Mouse (Mus musculus): ENCODE results near the gene Rph3al. TPM values are rescaled to one million over a fixed set of nuclear protein-coding genes. Genes with fewer than 3 reads are reported as not detected.

Gene Rph3al
- total RNA-seq, 1 experiment: 0.71 TPM

DNA sequence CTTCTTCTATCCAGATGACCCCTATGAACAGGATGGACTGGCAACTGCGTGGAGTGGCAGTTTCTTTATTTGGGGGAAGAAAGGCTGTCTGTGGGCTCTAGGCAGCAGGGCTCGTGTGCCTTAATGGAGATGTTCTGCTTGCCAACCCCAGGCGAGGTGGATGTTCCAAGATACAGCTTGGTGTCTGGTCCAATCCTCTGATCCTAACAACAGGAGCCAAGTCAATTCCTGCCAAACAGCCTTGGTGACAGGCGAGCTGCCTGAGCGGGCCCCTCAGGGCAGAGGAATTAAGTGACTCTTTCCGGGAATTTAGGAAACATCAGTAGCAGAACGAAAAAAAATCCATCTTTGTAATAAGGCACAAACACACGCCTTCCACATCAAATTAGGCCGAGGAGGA is 38.6 kb downstream of the Rph3al start:
- no peaks in the 10 kb centered on the region for H3K9me3 ChIP-seq (ENCODE audit: control insufficient read depth, insufficient read depth, low read depth, low read length)
- H3K4me3 ChIP-seq (ENCODE audit: insufficient read depth in 1 of 2, low read depth in 1 of 2, low read length in 2 of 2, poor library complexity in 1 of 2, severe bottlenecking in 1 of 2): no peak overlapping the region
- H3K9ac ChIP-seq (ENCODE audit: insufficient read depth, low read depth, low read length, poor library complexity, severe bottlenecking): no peak overlapping the region
- H3K27ac ChIP-seq (ENCODE audit: insufficient read depth, low read depth, low read length, poor library complexity, severe bottlenecking): no peak overlapping the region
- no peaks in the 10 kb centered on the region for H3K36me3 ChIP-seq (ENCODE audit: control insufficient read depth, insufficient read depth, low read length, poor library complexity, severe bottlenecking)
- no peak for DNase-seq (ENCODE audit: low read depth, low spot score)
- H3K4me1 ChIP-seq (ENCODE audit: control insufficient read depth in 2 of 2, insufficient read depth in 2 of 2, low read length in 2 of 2, poor library complexity in 1 of 2): no peaks in the 10 kb centered on the region
- in situ Hi-C loops (cut with MboI; ENCODE audit: low sequenced_read_pairs in 2 of 2, unreplicated experiment in 2 of 2): loop anchor here in 1 of 2 experiments (5.0 kb wide), 1 partner anchor 117 kb away; no protein-coding TSS in a partner anchor
- TF ChIP-seq MAFK (IDR thresholded peaks at IDR 0.05; ENCODE audit: insufficient read depth, low read depth, low read length) (no peak), HCFC1 (IDR thresholded peaks at IDR 0.05; ENCODE audit: borderline replicate concordance, insufficient read depth, low read length) (no peak), CHD2 (IDR thresholded peaks at IDR 0.05; ENCODE audit: low read depth, low read length) (no peak), ZC3H11A (IDR thresholded peaks at IDR 0.05; ENCODE audit: borderline replicate concordance, low read depth, low read length) (no peak), ZNF384 (IDR thresholded peaks at IDR 0.05; ENCODE audit: low read depth, low read length) (no peak)

DNA sequence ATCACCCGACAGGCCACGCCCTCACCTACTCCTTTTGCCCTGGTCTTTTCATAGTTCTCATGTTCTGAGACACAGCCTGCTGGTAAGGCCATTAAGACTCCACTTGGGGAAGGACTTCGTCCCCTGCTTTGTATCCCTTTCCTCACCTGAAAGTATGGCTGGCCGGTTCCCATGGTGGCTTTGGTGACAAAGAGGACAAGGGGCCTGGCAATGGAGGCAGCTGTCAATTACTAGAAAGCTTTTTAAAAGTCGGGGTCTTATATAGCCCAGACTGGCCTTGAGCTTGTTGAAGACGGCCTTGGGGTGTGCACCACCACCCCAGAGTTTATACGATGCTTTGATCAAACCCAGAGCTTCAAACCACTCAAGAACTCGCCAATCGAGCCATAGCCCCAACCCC is 39.7 kb downstream of the Rph3al start:
- no peak for TF ChIP-seq ZNF384 (IDR thresholded peaks at IDR 0.05; ENCODE audit: low read depth, low read length)
- no peak for TF ChIP-seq ZC3H11A (IDR thresholded peaks at IDR 0.05; ENCODE audit: borderline replicate concordance, low read depth, low read length)
- TF ChIP-seq HCFC1 (IDR thresholded peaks at IDR 0.05; ENCODE audit: borderline replicate concordance, insufficient read depth, low read length): no peak
- TF ChIP-seq MAFK (IDR thresholded peaks at IDR 0.05; ENCODE audit: insufficient read depth, low read depth, low read length): no peak
- TF ChIP-seq CHD2 (IDR thresholded peaks at IDR 0.05; ENCODE audit: low read depth, low read length): no peak
- no peak overlapping the region for H3K4me3 ChIP-seq (ENCODE audit: insufficient read depth in 1 of 2, low read depth in 1 of 2, low read length in 2 of 2, poor library complexity in 1 of 2, severe bottlenecking in 1 of 2)
- H3K4me1 ChIP-seq (ENCODE audit: control insufficient read depth in 2 of 2, insufficient read depth in 2 of 2, low read length in 2 of 2, poor library complexity in 1 of 2): no peaks in the 10 kb centered on the region
- in situ Hi-C loops (cut with MboI; ENCODE audit: low sequenced_read_pairs in 2 of 2, unreplicated experiment in 2 of 2): no loop called here
- H3K9me3 ChIP-seq (ENCODE audit: control insufficient read depth, insufficient read depth, low read depth, low read length): no peaks in the 10 kb centered on the region
- no peaks in the 10 kb centered on the region for H3K36me3 ChIP-seq (ENCODE audit: control insufficient read depth, insufficient read depth, low read length, poor library complexity, severe bottlenecking)
- no peak overlapping the region for H3K9ac ChIP-seq (ENCODE audit: insufficient read depth, low read depth, low read length, poor library complexity, severe bottlenecking)
- H3K27ac ChIP-seq (ENCODE audit: insufficient read depth, low read depth, low read length, poor library complexity, severe bottlenecking): no peak overlapping the region
- DNase-seq (ENCODE audit: low read depth, low spot score): no peak

DNA sequence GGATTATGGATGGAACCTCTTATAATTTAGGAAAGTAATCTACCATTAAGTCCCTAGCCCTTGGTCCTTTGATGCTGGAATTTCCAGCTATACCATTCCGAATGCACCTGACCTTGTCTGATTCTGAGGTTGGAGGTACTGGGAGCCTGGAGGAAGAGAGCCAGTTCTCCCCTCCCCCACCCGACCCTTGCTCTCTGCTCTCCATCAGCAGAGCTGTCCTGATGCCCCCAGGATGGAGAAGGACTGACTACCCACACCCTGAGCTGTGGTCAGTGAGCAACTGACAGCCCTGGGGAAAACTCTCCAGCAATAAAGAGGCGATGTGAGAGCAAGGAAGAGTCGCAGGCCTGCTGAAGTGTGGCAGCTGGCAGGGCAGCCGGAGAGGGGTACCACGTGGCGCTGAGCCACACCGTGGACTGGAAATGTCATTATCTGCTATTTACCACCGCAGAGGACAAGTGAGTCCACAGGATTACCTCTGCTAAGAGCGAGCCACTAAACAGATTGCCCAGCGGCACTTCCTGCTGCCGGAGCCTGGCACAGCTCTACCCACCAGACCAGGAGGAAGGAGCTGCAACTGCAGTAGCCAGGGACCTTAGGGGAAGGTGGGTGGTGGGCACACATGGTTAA is 43.3 kb downstream of the Rph3al start:
- Histone ChIP-seq H3K4me3 (ENCODE audit: insufficient read depth in 1 of 2, low read depth in 1 of 2, low read length in 2 of 2, poor library complexity in 1 of 2, severe bottlenecking in 1 of 2) (no peak overlapping the region), H3K9me3 (ENCODE audit: control insufficient read depth, insufficient read depth, low read depth, low read length) (no peaks in the 10 kb centered on the region), H3K9ac (ENCODE audit: insufficient read depth, low read depth, low read length, poor library complexity, severe bottlenecking) (no peak overlapping the region; the same call in 1 of the 2 replicates), H3K4me1 (ENCODE audit: control insufficient read depth in 2 of 2, insufficient read depth in 2 of 2, low read length in 2 of 2, poor library complexity in 1 of 2) (no peaks in the 10 kb centered on the region), H3K36me3 (ENCODE audit: control insufficient read depth, insufficient read depth, low read length, poor library complexity, severe bottlenecking) (no peaks in the 10 kb centered on the region), H3K27ac (ENCODE audit: insufficient read depth, low read depth, low read length, poor library complexity, severe bottlenecking) (no peak overlapping the region)
- DNase-seq (ENCODE audit: low read depth, low spot score): no peak
- TF ChIP-seq ZNF384 (IDR thresholded peaks at IDR 0.05; ENCODE audit: low read depth, low read length) (no peak), ZC3H11A (IDR thresholded peaks at IDR 0.05; ENCODE audit: borderline replicate concordance, low read depth, low read length) (no peak)
- in situ Hi-C loops (cut with MboI; ENCODE audit: low sequenced_read_pairs in 2 of 2, unreplicated experiment in 2 of 2): no loop called here

DNA sequence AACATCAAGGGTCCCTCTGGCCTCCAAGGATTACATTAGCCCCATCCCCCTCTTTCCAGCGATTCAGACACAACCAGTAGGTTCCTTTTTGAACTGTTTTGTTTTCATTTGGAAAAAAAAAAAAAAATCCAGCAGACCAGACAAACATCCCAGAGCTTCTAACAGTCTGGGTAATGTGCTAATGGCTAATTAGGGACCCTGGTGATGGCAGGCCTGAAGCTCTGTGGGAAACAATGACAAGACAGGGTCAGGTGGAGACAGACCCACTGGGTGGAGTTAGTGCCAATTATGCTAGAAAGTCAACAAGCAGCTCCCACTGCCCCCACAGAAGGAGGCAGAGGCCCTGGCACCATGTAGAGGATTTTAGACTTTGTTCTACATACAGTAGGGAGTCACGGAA is 44.3 kb downstream of the Rph3al start:
- TF ChIP-seq ZC3H11A (IDR thresholded peaks at IDR 0.05; ENCODE audit: borderline replicate concordance, low read depth, low read length) (no peak), MAFK (IDR thresholded peaks at IDR 0.05; ENCODE audit: insufficient read depth, low read depth, low read length) (no peak), ZNF384 (IDR thresholded peaks at IDR 0.05; ENCODE audit: low read depth, low read length) (no peak), CHD2 (IDR thresholded peaks at IDR 0.05; ENCODE audit: low read depth, low read length) (no peak), HCFC1 (IDR thresholded peaks at IDR 0.05; ENCODE audit: borderline replicate concordance, insufficient read depth, low read length) (no peak)
- H3K36me3 ChIP-seq (ENCODE audit: control insufficient read depth, insufficient read depth, low read length, poor library complexity, severe bottlenecking): no peaks in the 10 kb centered on the region
- H3K9me3 ChIP-seq (ENCODE audit: control insufficient read depth, insufficient read depth, low read depth, low read length): no peaks in the 10 kb centered on the region
- no peak overlapping the region for H3K9ac ChIP-seq (ENCODE audit: insufficient read depth, low read depth, low read length, poor library complexity, severe bottlenecking)
- no peak overlapping the region for H3K27ac ChIP-seq (ENCODE audit: insufficient read depth, low read depth, low read length, poor library complexity, severe bottlenecking)
- in situ Hi-C loops (cut with MboI; ENCODE audit: low sequenced_read_pairs in 2 of 2, unreplicated experiment in 2 of 2): no loop called here
- no peak for DNase-seq (ENCODE audit: low read depth, low spot score)
- no peaks in the 10 kb centered on the region for H3K4me1 ChIP-seq (ENCODE audit: control insufficient read depth in 2 of 2, insufficient read depth in 2 of 2, low read length in 2 of 2, poor library complexity in 1 of 2)
- H3K4me3 ChIP-seq (ENCODE audit: insufficient read depth in 1 of 2, low read depth in 1 of 2, low read length in 2 of 2, poor library complexity in 1 of 2, severe bottlenecking in 1 of 2): no peak overlapping the region

DNA sequence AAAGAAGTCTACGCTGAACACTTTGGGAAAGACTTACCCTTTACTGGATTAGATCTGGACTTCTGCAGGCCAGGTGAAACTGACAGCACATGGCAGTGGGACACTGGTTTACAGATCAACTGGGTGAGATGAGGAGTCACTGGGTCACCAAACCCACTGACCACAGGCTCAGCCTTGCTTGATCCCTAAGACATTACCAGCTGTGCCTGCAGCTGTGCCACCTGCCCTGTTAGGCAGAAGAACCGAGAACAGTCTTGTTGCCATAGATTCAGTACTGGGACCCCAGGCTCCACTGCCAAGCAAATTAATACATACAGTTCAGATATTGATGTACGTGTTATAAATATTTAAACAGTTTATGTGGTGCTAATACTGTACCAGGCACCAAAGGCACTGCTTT is 50.9 kb downstream of the Rph3al start:
- no peaks in the 10 kb centered on the region for H3K36me3 ChIP-seq (ENCODE audit: control insufficient read depth, insufficient read depth, low read length, poor library complexity, severe bottlenecking)
- no peak for TF ChIP-seq ZNF384 (IDR thresholded peaks at IDR 0.05; ENCODE audit: low read depth, low read length)
- no peak for TF ChIP-seq MAFK (IDR thresholded peaks at IDR 0.05; ENCODE audit: insufficient read depth, low read depth, low read length)
- TF ChIP-seq ZC3H11A (IDR thresholded peaks at IDR 0.05; ENCODE audit: borderline replicate concordance, low read depth, low read length): no peak
- no peak for TF ChIP-seq CHD2 (IDR thresholded peaks at IDR 0.05; ENCODE audit: low read depth, low read length)
- TF ChIP-seq HCFC1 (IDR thresholded peaks at IDR 0.05; ENCODE audit: borderline replicate concordance, insufficient read depth, low read length): no peak
- H3K27ac ChIP-seq (ENCODE audit: insufficient read depth, low read depth, low read length, poor library complexity, severe bottlenecking): no peak overlapping the region
- in situ Hi-C loops (cut with MboI; ENCODE audit: low sequenced_read_pairs in 2 of 2, unreplicated experiment in 2 of 2): no loop called here
- H3K4me1 ChIP-seq (ENCODE audit: control insufficient read depth in 2 of 2, insufficient read depth in 2 of 2, low read length in 2 of 2, poor library complexity in 1 of 2): no peaks in the 10 kb centered on the region
- H3K9me3 ChIP-seq (ENCODE audit: control insufficient read depth, insufficient read depth, low read depth, low read length): no peaks in the 10 kb centered on the region
- no peak overlapping the region for H3K9ac ChIP-seq (ENCODE audit: insufficient read depth, low read depth, low read length, poor library complexity, severe bottlenecking)
- DNase-seq (ENCODE audit: low read depth, low spot score): no peak
- no peak overlapping the region for H3K4me3 ChIP-seq (ENCODE audit: insufficient read depth in 1 of 2, low read depth in 1 of 2, low read length in 2 of 2, poor library complexity in 1 of 2, severe bottlenecking in 1 of 2)
